Mouse (Mus musculus): ENCODE measurements at regions not wholly inside any gene's neighbourhood (a gene's known extent, or its start where the extent isn't known, plus 50 kb on each side); places are given as distances from the start of the nearest gene placed in this dataset.

GRCm38 (mm10) chr12:35734371-35734770 lies 191.0 kb upstream of the Agr3 start:
- H3K36me3 ChIP-seq (ENCODE audit: control insufficient read depth, insufficient read depth, low read length): no peaks in the 10 kb centered on the region
- 100% methylated on average over 1 of the region's 1 CpGs for WGBS
- no peak for TF ChIP-seq POLR2A (IDR thresholded peaks at IDR 0.05; ENCODE audit: control insufficient read depth, extremely low read depth, insufficient read depth, low read length, poor library complexity)
- no peak for TF ChIP-seq CTCF (IDR thresholded peaks at IDR 0.05; ENCODE audit: borderline replicate concordance, control insufficient read depth, extremely low read depth, insufficient read depth, low read length, poor library complexity)
- no peak overlapping the region for H3K4me3 ChIP-seq (ENCODE audit: control insufficient read depth, insufficient read depth, low read length)
- H3K27ac ChIP-seq (ENCODE audit: control insufficient read depth, insufficient read depth, low read length): no peak overlapping the region
- DNase-seq: no peak
- no peaks in the 10 kb centered on the region for H3K4me1 ChIP-seq (replicated peaks; ENCODE audit: control insufficient read depth, insufficient read depth, low read length)
- H3K27me3 ChIP-seq (ENCODE audit: control insufficient read depth, insufficient read depth, low read length): no peaks in the 10 kb centered on the region

GRCm38 (mm10) chr12:35733580-35733979 lies 191.8 kb upstream of the Agr3 start:
- Histone ChIP-seq H3K27me3 (ENCODE audit: control insufficient read depth, insufficient read depth, low read length) (no peaks in the 10 kb centered on the region), H3K4me3 (ENCODE audit: control insufficient read depth, insufficient read depth, low read length) (no peak overlapping the region), H3K36me3 (ENCODE audit: control insufficient read depth, insufficient read depth, low read length) (no peaks in the 10 kb centered on the region), H3K27ac (ENCODE audit: control insufficient read depth, insufficient read depth, low read length) (no peak overlapping the region), H3K4me1 (replicated peaks; ENCODE audit: control insufficient read depth, insufficient read depth, low read length) (no peaks in the 10 kb centered on the region)
- WGBS: 96% methylated on average over 2 of the region's 2 CpGs
- no peak for DNase-seq
- TF ChIP-seq POLR2A (IDR thresholded peaks at IDR 0.05; ENCODE audit: control insufficient read depth, extremely low read depth, insufficient read depth, low read length, poor library complexity) (no peak), CTCF (IDR thresholded peaks at IDR 0.05; ENCODE audit: borderline replicate concordance, control insufficient read depth, extremely low read depth, insufficient read depth, low read length, poor library complexity) (no peak)

GRCm38 (mm10) chr12:35725910-35726309 lies 191.1 kb upstream of the Ahr start:
- Histone ChIP-seq H3K27ac (ENCODE audit: control insufficient read depth, insufficient read depth, low read length) (no peak overlapping the region), H3K4me3 (ENCODE audit: control insufficient read depth, insufficient read depth, low read length) (no peak overlapping the region), H3K36me3 (ENCODE audit: control insufficient read depth, insufficient read depth, low read length) (no peaks in the 10 kb centered on the region), H3K4me1 (replicated peaks; ENCODE audit: control insufficient read depth, insufficient read depth, low read length) (peaks cover 6% of the 10 kb centered on the region), H3K27me3 (ENCODE audit: control insufficient read depth, insufficient read depth, low read length) (no peaks in the 10 kb centered on the region)
- no peak for DNase-seq
- WGBS: 95% methylated on average over 1 of the region's 1 CpGs
- TF ChIP-seq CTCF (IDR thresholded peaks at IDR 0.05; ENCODE audit: borderline replicate concordance, control insufficient read depth, extremely low read depth, insufficient read depth, low read length, poor library complexity) (no peak), POLR2A (IDR thresholded peaks at IDR 0.05; ENCODE audit: control insufficient read depth, extremely low read depth, insufficient read depth, low read length, poor library complexity) (no peak)

DNA sequence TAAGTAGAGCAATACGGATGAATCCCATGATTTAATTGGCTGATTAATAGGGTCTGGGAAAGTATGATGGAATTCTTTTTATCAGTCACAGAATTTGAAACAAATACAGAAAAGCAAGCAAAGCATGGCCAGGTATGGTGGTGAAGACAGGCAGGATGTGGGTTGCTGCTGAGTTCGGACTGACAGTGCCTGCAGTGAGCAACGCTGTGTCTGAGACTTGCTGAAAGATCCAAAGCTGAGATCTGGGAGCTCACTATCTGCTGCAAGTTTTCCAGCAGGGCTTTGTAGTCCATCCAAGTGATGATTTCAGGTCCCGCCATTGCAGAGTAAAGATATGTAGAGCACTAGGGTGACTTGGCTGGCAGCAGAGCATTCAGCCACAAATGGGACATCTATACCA lies 189.3 kb upstream of the Ahr start:
- peak; percentile 19 for DNase-seq
- TF ChIP-seq CTCF (IDR thresholded peaks at IDR 0.05; ENCODE audit: borderline replicate concordance, control insufficient read depth, extremely low read depth, insufficient read depth, low read length, poor library complexity): no peak
- H3K4me1 ChIP-seq (replicated peaks; ENCODE audit: control insufficient read depth, insufficient read depth, low read length): peaks cover 6% of the 10 kb centered on the region
- H3K27me3 ChIP-seq (ENCODE audit: control insufficient read depth, insufficient read depth, low read length): no peaks in the 10 kb centered on the region
- no peak overlapping the region for H3K4me3 ChIP-seq (ENCODE audit: control insufficient read depth, insufficient read depth, low read length)
- H3K36me3 ChIP-seq (ENCODE audit: control insufficient read depth, insufficient read depth, low read length): no peaks in the 10 kb centered on the region
- WGBS: 39% methylated on average over 4 of the region's 4 CpGs
- H3K27ac ChIP-seq (ENCODE audit: control insufficient read depth, insufficient read depth, low read length): no peak overlapping the region

DNA sequence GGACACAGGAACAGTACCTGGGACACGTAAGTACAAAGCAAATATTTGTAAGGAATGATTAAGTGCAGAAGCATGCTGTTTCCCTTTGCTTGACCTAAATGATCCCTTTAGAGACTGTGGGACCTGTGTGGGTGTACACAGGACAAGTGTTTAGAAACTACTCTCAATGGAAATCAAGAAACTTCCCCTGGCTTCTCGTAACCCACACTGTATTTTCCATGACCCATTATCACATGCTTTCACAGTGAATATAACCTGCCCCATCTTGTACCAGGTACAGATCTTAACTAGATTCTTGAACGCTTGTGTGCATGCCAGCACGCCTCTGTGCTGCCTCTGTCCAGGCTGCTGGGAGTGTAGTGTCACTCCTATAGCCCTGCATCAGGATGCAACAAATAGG lies 177.8 kb upstream of the Ahr start:
- H3K27ac ChIP-seq (ENCODE audit: control insufficient read depth, insufficient read depth, low read length): no peak overlapping the region
- TF ChIP-seq CTCF (IDR thresholded peaks at IDR 0.05; ENCODE audit: borderline replicate concordance, control insufficient read depth, extremely low read depth, insufficient read depth, low read length, poor library complexity) (no peak), POLR2A (IDR thresholded peaks at IDR 0.05; ENCODE audit: control insufficient read depth, extremely low read depth, insufficient read depth, low read length, poor library complexity) (no peak)
- H3K36me3 ChIP-seq (ENCODE audit: control insufficient read depth, insufficient read depth, low read length): no peaks in the 10 kb centered on the region
- H3K27me3 ChIP-seq (ENCODE audit: control insufficient read depth, insufficient read depth, low read length): no peaks in the 10 kb centered on the region
- no peak overlapping the region for H3K4me3 ChIP-seq (ENCODE audit: control insufficient read depth, insufficient read depth, low read length)
- H3K4me1 ChIP-seq (replicated peaks; ENCODE audit: control insufficient read depth, insufficient read depth, low read length): no peaks in the 10 kb centered on the region
- no peak for DNase-seq
- WGBS: 94% methylated on average over 4 of the region's 4 CpGs

GRCm38 (mm10) chr12:35711549-35712070 lies 176.8 kb upstream of the Ahr start:
- H3K27ac ChIP-seq (ENCODE audit: control insufficient read depth, insufficient read depth, low read length): no peak overlapping the region
- H3K4me1 ChIP-seq (replicated peaks; ENCODE audit: control insufficient read depth, insufficient read depth, low read length): no peaks in the 10 kb centered on the region
- WGBS: 90% methylated on average over 6 of the region's 6 CpGs
- TF ChIP-seq POLR2A (IDR thresholded peaks at IDR 0.05; ENCODE audit: control insufficient read depth, extremely low read depth, insufficient read depth, low read length, poor library complexity) (no peak), CTCF (IDR thresholded peaks at IDR 0.05; ENCODE audit: borderline replicate concordance, control insufficient read depth, extremely low read depth, insufficient read depth, low read length, poor library complexity) (no peak)
- no peak overlapping the region for H3K4me3 ChIP-seq (ENCODE audit: control insufficient read depth, insufficient read depth, low read length)
- no peaks in the 10 kb centered on the region for H3K36me3 ChIP-seq (ENCODE audit: control insufficient read depth, insufficient read depth, low read length)
- no peaks in the 10 kb centered on the region for H3K27me3 ChIP-seq (ENCODE audit: control insufficient read depth, insufficient read depth, low read length)
- DNase-seq: no peak

- H3K27me3 ChIP-seq (ENCODE audit: control insufficient read depth, insufficient read depth, low read length): no peaks in the 10 kb centered on the region
- H3K27ac ChIP-seq (ENCODE audit: control insufficient read depth, insufficient read depth, low read length): no peak overlapping the region
- H3K36me3 ChIP-seq (ENCODE audit: control insufficient read depth, insufficient read depth, low read length): no peaks in the 10 kb centered on the region
- TF ChIP-seq CTCF (IDR thresholded peaks at IDR 0.05; ENCODE audit: borderline replicate concordance, control insufficient read depth, extremely low read depth, insufficient read depth, low read length, poor library complexity) (no peak), POLR2A (IDR thresholded peaks at IDR 0.05; ENCODE audit: control insufficient read depth, extremely low read depth, insufficient read depth, low read length, poor library complexity) (no peak)
- H3K4me1 ChIP-seq (replicated peaks; ENCODE audit: control insufficient read depth, insufficient read depth, low read length): no peaks in the 10 kb centered on the region
- no peak overlapping the region for H3K4me3 ChIP-seq (ENCODE audit: control insufficient read depth, insufficient read depth, low read length)
- 91% methylated on average over 5 of the region's 5 CpGs for WGBS
- no peak for DNase-seq
Measured at GRCm38 (mm10) chr12:35710323-35710722, 175.5 kb upstream of the Ahr start.
